Comparison of ENCODE assay signal across 19 mouse cellular contexts in genomic region chr9:59274846-59275455, GRCm38 (mm10). TPM values are rescaled to one million over a fixed set of nuclear protein-coding genes. Genes with fewer than 3 reads are reported as not detected.
DNase-seq lines count a peak whose midpoint lies in the region; TF ChIP-seq lines count a peak whose summit lies in the region.
"Had no signal": no experiment of that assay in that cellular context is flagged by ENCODE, and none has a peak within 500 bp of the region (broad histone marks: within the 10 kb centered on the region; RNA-seq: fewer than 3 reads in every experiment).

No protein-coding gene starts in this region.

- no peak for TF ChIP-seq POLR2A in ES-Bruce4 (IDR thresholded peaks at IDR 0.05; ENCODE audit: insufficient read depth, low read length)

- no peak for TF ChIP-seq EP300 in ES-Bruce4 (IDR thresholded peaks at IDR 0.05; ENCODE audit: insufficient read depth, low read depth, low read length)

- H3K9ac ChIP-seq in ES-Bruce4 (ENCODE audit: low read depth, poor library complexity, severe bottlenecking): peak overlapping the region; percentile 34
- H3K9ac ChIP-seq: embryonic facial prominence, embryonic 12.5 days; embryonic facial prominence, embryonic 15.5 days; forebrain, postnatal 0 days; hindbrain, embryonic 12.5 days; hindbrain, embryonic 15.5 days had no signal

- TF ChIP-seq CTCF in E14TG2a.4 (conservative IDR thresholded peaks at IDR 0.05; ENCODE audit: low read length): no peak
- no peak for TF ChIP-seq CTCF in ES-Bruce4 (IDR thresholded peaks at IDR 0.05; ENCODE audit: low read depth, low read length)

- H3K36me3 ChIP-seq in E14TG2a.4 (ENCODE audit: insufficient read depth, low read length) (no peaks in the 10 kb centered on the region), ES-Bruce4 (ENCODE audit: control insufficient read depth, insufficient read depth, low read length, poor library complexity, severe bottlenecking) (no peaks in the 10 kb centered on the region)
- H3K36me3 ChIP-seq: embryonic facial prominence, embryonic 12.5 days; embryonic facial prominence, embryonic 15.5 days; hindbrain, embryonic 12.5 days; hindbrain, embryonic 15.5 days had no signal

- H3K4me3 ChIP-seq in E14TG2a.4 (replicated peaks; ENCODE audit: low read length): peak overlapping the region; percentile 69
- peak overlapping the region; percentile 52 for H3K4me3 ChIP-seq in ES-Bruce4 (ENCODE audit: low read depth, low read length)
- H3K4me3 ChIP-seq: embryonic facial prominence, embryonic 12.5 days; embryonic facial prominence, embryonic 15.5 days; hindbrain, embryonic 12.5 days; hindbrain, embryonic 15.5 days had no signal

- H3K9me3 ChIP-seq in E14TG2a.4 (ENCODE audit: low read length) (no peaks in the 10 kb centered on the region), ES-Bruce4 (replicated peaks; ENCODE audit: control insufficient read depth, insufficient read depth, low read length, poor library complexity, severe bottlenecking) (no peaks in the 10 kb centered on the region)
- H3K9me3 ChIP-seq: embryonic facial prominence, embryonic 12.5 days; embryonic facial prominence, embryonic 15.5 days; hindbrain, embryonic 12.5 days; hindbrain, embryonic 15.5 days had no signal

- H3K27me3 ChIP-seq in E14TG2a.4 (ENCODE audit: insufficient read depth, low read length): no peaks in the 10 kb centered on the region
- H3K27me3 ChIP-seq in ES-Bruce4 (ENCODE audit: control insufficient read depth, insufficient read depth, low read length, poor library complexity, severe bottlenecking): no peaks in the 10 kb centered on the region
- H3K27me3 ChIP-seq: embryonic facial prominence, embryonic 12.5 days; embryonic facial prominence, embryonic 15.5 days; hindbrain, embryonic 12.5 days; hindbrain, embryonic 15.5 days had no signal

- DNase-seq in R1 (ENCODE audit: low read depth, low spot score): peak; percentile 87
- DNase-seq in retina, postnatal 1 day: peak; percentile 83
- DNase-seq in urinary bladder, postnatal 4 days (ENCODE audit: low spot score in 2 of 2): no peak
- DNase-seq in cerebellum, adult 18-20 months: no peak
- DNase-seq in frontal cortex, postnatal 14 days (ENCODE audit: low spot score in 2 of 2): no peak
- DNase-seq: adrenal gland, adult 8-10 months; adrenal gland, postnatal 25 days; cerebellum, adult 2 months; cerebellum, adult 9-11 months; cerebellum, postnatal 25 days; forebrain, postnatal 0 days; gastrocnemius, postnatal 14 days; heart, adult 11 months had no signal

- H3K4me1 ChIP-seq in E14TG2a.4 (replicated peaks; ENCODE audit: low read depth, low read length): peaks cover 29% of the 10 kb centered on the region
- H3K4me1 ChIP-seq in ES-Bruce4 (ENCODE audit: control insufficient read depth, insufficient read depth, low read length): peaks cover 2% of the 10 kb centered on the region
- H3K4me1 ChIP-seq: embryonic facial prominence, embryonic 12.5 days; embryonic facial prominence, embryonic 15.5 days had no signal

- H3K27ac ChIP-seq in ES-Bruce4 (ENCODE audit: insufficient read depth, low read length): no peak overlapping the region
- H3K27ac ChIP-seq: embryonic facial prominence, embryonic 12.5 days; embryonic facial prominence, embryonic 15.5 days; hindbrain, embryonic 12.5 days; hindbrain, embryonic 15.5 days had no signal

RNA-seq across cellular contexts. Expression of gene Adpgk, which starts 16.4 kb away (rescaled TPM):
- polyA plus RNA-seq in ES-Bruce4 (2011; ENCODE audit: insufficient read depth, insufficient read length, low read depth, missing spikeins): 42.9 and 44.0 TPM in 2 replicates

Comparison
In these comparisons a context has a peak if more than half of its experiments do, and no peak if none do; other contexts are left out.
1. DNase-seq: peak in R1 (single experiment) and retina, postnatal 1 day (single experiment); none in urinary bladder, postnatal 4 days (0 of 2), cerebellum, adult 18-20 months (0 of 2) and frontal cortex, postnatal 14 days (0 of 2).